Mouse (Mus musculus) heart, postnatal 0 days (tissue): Measurements from ENCODE around the gene Oxsr1. TPM values are rescaled to one million over a fixed set of nuclear protein-coding genes. Genes with fewer than 3 reads are reported as not detected.
"Not testable (repeated sequence)": the region's sequence is repeated elsewhere in the genome, so short reads cannot be mapped to it uniquely, and the experiment has no call there.

Source experiments
- ATAC-seq: fragments of 200-750 bp; cut with Nextera tagmentation; 2 replicates; pipeline ENCODE4 v1.8.0; 2017; ENCODE audit warnings: low read depth, moderate number of reproducible peaks, moderate library complexity; ENCODE audit not compliant: insufficient read depth
- DNase-seq: peaks from one replicate; pipeline ENCODE4 v3.0.0-alpha.2; 2016; ENCODE audit warnings: low spot score
- H3K27ac ChIP-seq: fragments of 300-500 bp; sonication (generic); 2 replicates; pipeline ENCODE4 v1.5.1; 2014; ENCODE audit warnings: low read depth, mild to moderate bottlenecking
- H3K27me3 ChIP-seq: fragments of 300-500 bp; sonication (generic); 2 replicates; pipeline ENCODE4 v1.6.1; 2014; ENCODE audit warnings: low read length, mixed read lengths; ENCODE audit not compliant: control insufficient read depth, insufficient read depth
- H3K36me3 ChIP-seq: fragments of 300-500 bp; sonication (generic); replicated peaks from 2 replicates; pipeline ENCODE4 v1.6.1; 2014; ENCODE audit warnings: low read length, mixed read lengths; ENCODE audit not compliant: control insufficient read depth, insufficient read depth
- H3K4me1 ChIP-seq: fragments of 300-500 bp; sonication (generic); 2 replicates; pipeline ENCODE4 v1.6.1; 2014; ENCODE audit warnings: antibody characterized with exemption; ENCODE audit not compliant: control insufficient read depth, insufficient read depth
- H3K4me2 ChIP-seq: fragments of 300-500 bp; sonication (generic); 2 replicates; pipeline ENCODE4 v1.6.1; 2014; ENCODE audit warnings: low read depth, mild to moderate bottlenecking, low read length, moderate library complexity
- H3K4me3 ChIP-seq: fragments of 300-500 bp; sonication (generic); 2 replicates; pipeline ENCODE4 v1.5.1; 2014; ENCODE audit warnings: low read depth, low read length
- H3K9ac ChIP-seq: fragments of 300-500 bp; sonication (generic); replicated peaks from 2 replicates; pipeline ENCODE4 v1.6.1; 2014; ENCODE audit warnings: low read depth, low read length, mixed read lengths
- H3K9me3 ChIP-seq: fragments of 300-500 bp; sonication (generic); replicated peaks from 2 replicates; pipeline ENCODE4 v1.6.1; 2016; ENCODE audit warnings: low read length; ENCODE audit not compliant: control insufficient read depth
- CTCF ChIP-seq: IDR thresholded peaks from 2 replicates; pipeline ENCODE4 v1.5.1; 2016; ENCODE audit warnings: antibody characterized with exemption, control low read depth, low read depth
- EP300 ChIP-seq: IDR thresholded peaks from 2 replicates; pipeline ENCODE4 v1.6.1; 2016; ENCODE audit warnings: antibody characterized with exemption, low read depth
- WGBS: fragments of 180-500 bp; shearing (Covaris S2); extraction: QIAGEN DNeasy Blood & Tissue Kit; methylation state at CpG from one replicate; pipeline ENCODE4 v1.1.7; 2014; 5-methylcytosine and 5-hydroxymethylcytosine counted together
- polyA plus RNA-seq: library from polyadenylated mRNA; unstranded; fragments of >200 nt; fragmentation: Nextera tagmentation; extraction: Ambion mirVana; gene quantifications from 2 replicates; pipeline ENCODE4 v1.2.1, GENCODE M21; 2015
- total RNA-seq: library from RNA; depleted of rRNA; stranded (reverse); fragments of >200 nt; gene quantifications from 2 replicates; pipeline ENCODE4 v1.2.3, GENCODE M21; 2014; ENCODE audit warnings: low replicate concordance; rRNA removed

Oxsr1 gene
- total RNA-seq (28.1 and 28.8 TPM in 2 replicates), polyA plus RNA-seq (6.4 and 6.7 TPM in 2 replicates)

DNA sequence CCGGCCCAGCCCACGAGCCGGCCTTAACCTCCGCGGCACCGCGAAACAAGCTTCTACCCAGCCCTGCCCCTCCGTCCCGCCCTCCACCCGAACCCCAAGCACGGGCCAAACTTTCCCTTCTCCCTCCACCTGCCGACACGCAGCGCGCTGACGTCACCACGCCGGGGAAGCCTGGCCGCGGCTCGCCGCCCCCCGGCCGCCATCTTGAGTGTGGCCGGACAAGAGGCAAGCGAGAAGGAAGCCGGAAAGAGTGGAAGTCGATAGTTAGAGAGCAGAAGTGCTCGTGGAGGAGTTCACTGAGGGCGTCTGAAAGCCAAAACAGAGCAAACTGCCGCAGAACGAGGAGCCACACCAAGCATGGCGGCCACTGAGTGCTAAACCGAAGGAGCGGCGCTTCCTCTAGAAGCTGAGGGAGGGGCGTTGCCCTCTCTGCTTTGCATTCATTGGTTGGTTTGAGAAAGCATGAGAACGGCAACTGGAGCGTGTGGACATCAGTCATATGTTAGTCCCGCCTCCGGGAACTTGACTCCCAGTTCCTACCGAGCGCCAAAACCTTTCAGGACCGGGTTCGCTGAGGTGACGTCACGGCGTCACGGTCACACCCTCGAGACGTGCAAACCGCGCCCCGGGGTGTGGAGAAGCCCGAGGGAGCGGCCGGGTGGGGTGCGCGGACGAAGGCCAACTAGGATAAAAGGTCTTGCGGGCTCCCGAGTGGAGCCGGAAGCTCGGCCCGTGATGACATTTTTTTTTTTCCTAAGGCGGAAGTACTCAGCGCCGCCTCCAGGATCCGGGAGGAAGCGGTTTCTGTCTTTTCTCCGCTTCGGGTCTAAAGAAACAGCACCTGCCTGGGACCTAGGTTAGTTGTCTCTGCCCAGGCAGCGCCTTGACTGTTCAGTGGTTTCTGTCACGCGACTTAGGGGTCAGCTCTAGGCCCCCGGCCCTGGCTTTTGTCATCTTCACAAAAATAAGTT lies at the start of gene Oxsr1:
Gene Oxsr1, minus strand, starts transcription at position 139 of the 971 bp plus-strand sequence.
- H3K4me2 ChIP-seq, result peak within 1 kb of the TSS; percentile 92
- no peaks in the 10 kb centered on the region for H3K36me3 ChIP-seq
- peak within 1 kb of the TSS; percentile 93 for H3K4me3 ChIP-seq
- H3K9me3 ChIP-seq, result no peaks in the 10 kb centered on the region
- H3K4me1 ChIP-seq, result peaks cover 13% of the 10 kb centered on the region
- H3K27me3 ChIP-seq, result no peaks in the 10 kb centered on the region
- DNase-seq (peak; percentile 99), ATAC-seq (peak; percentile 95)
- peak within 1 kb of the TSS; percentile 85 for H3K9ac ChIP-seq
- peak; percentile 30 for TF ChIP-seq CTCF
- peak; percentile 88 for TF ChIP-seq EP300
- under 1% methylated on average over 76 of the region's 76 CpGs for WGBS
- peak within 1 kb of the TSS; percentile 96 for H3K27ac ChIP-seq

DNA sequence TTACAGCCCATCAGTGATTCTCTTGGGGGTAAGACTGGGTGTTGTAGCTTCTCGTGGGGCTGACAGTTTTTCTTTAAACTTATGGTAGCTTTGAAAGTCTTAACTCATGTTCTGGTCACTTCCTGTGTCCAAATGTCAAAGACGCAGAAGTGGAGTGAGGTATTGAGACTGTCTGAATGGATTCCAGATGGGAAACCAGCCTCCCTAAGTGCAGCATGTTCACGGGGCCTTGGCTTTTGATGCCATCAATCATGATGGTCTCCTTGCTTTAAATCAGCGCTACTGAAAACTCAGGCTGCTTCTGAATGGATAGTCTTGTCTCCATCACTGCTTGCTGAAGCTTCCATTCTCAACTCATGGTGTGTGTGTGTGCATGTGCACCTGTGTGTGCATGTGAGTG lies 49.0 kb upstream of the Oxsr1 start:
- ATAC-seq (no peak), DNase-seq (no peak)
- Histone ChIP-seq H3K27me3 (no peaks in the 10 kb centered on the region), H3K27ac (no peak overlapping the region), H3K4me2 (no peak overlapping the region), H3K4me3 (no peak overlapping the region), H3K36me3 (no peaks in the 10 kb centered on the region), H3K9ac (no peak overlapping the region), H3K9me3 (no peaks in the 10 kb centered on the region), H3K4me1 (no peaks in the 10 kb centered on the region)
- no peak for TF ChIP-seq CTCF
- no peak for TF ChIP-seq EP300
- WGBS, result 76% methylated on average over 4 of the region's 4 CpGs

DNA sequence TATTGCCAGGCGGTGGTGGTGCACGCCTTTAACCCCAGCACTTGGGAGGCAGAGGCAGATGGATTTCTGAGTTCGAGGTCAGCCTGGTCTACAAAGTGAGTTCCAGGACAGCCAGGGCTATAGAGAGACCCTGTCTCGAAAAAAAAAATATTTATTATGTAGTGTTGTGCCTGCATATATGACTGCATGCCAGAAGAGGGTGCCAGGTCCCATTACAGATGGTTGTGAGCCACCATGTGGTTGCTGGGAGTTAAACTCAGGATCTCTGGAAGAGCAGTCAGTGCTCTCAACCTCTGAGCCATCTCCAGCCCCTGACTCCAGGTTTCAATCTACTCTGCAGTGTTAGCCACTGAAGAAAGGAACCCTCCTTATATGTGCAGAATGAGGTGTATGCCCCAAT lies 48.5 kb upstream of the Oxsr1 start:
- not testable (repeated sequence) for H3K9me3 ChIP-seq, H3K4me1 ChIP-seq, DNase-seq, H3K27me3 ChIP-seq, H3K36me3 ChIP-seq, H3K4me2 ChIP-seq, H3K27ac ChIP-seq, H3K4me3 ChIP-seq, ATAC-seq, H3K9ac ChIP-seq
- WGBS, result 85% methylated on average over 4 of the region's 4 CpGs

DNA sequence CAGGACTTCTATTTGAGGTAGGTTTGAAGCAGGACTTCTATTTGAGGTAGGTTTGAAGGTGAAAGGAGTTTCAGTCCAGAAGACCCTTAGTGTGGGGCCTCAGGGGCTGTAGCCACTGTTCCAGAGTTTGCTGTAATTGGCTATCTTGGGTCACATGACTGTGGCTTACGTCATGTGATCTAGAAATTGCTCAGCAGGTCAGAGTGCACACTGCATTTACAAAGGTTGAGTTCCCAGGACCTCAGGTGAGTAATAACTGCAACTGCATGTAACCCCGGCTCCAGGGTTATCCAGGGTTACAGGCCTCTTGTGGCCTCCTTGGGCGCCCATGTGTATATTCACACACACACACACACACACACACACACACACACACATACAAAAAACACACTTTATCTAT lies 46.1 kb upstream of the Oxsr1 start:
- TF ChIP-seq CTCF (no peak), EP300 (no peak)
- no peak overlapping the region for H3K4me2 ChIP-seq
- DNase-seq (no peak), ATAC-seq (no peak)
- H3K36me3 ChIP-seq, result no peaks in the 10 kb centered on the region
- H3K4me3 ChIP-seq, result no peak overlapping the region
- no peak overlapping the region for H3K27ac ChIP-seq
- H3K27me3 ChIP-seq, result no peaks in the 10 kb centered on the region
- H3K9ac ChIP-seq, result no peak overlapping the region
- H3K4me1 ChIP-seq, result no peaks in the 10 kb centered on the region
- no peaks in the 10 kb centered on the region for H3K9me3 ChIP-seq
- WGBS, result 89% methylated on average over 3 of the region's 3 CpGs

DNA sequence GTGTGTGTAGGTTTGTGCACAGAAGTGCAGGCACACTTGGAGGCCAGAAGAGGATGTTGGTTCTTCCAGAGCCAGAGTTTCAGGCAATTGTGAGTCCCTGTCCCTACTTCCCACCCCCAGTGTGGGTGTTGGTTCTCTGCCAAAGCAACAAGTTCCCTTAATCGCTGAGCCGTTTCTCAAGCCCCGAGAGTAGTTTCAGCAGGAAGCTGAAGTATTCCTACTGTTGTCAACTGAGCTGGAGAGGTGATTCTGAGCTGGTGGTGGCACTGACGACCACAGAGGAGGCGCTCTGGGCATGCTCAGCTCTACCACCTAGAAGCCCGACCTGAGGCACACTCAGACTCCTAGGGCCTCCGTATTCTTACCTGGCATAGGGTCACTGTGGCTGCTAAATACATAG lies 43.1 kb upstream of the Oxsr1 start, which contains the start of gene Slc22a14:
Gene Slc22a14, minus strand, starts transcription at position 270 of the 400 bp plus-strand sequence.
- no peak for DNase-seq

More for the DNA sequence above, 43.1 kb upstream of the Oxsr1 start, which contains the start of gene Slc22a14:
- no peak within 1 kb of the TSS for H3K4me2 ChIP-seq
- H3K4me1 ChIP-seq, result no peaks in the 10 kb centered on the region
- WGBS, result 47% methylated on average over 7 of the region's 7 CpGs
- H3K9me3 ChIP-seq, result no peaks in the 10 kb centered on the region
- no peaks in the 10 kb centered on the region for H3K36me3 ChIP-seq
- H3K4me3 ChIP-seq, result no peak within 1 kb of the TSS
- ATAC-seq, result no peak
- H3K27me3 ChIP-seq, result no peaks in the 10 kb centered on the region
- no peak within 1 kb of the TSS for H3K9ac ChIP-seq
- no peak within 1 kb of the TSS for H3K27ac ChIP-seq
- TF ChIP-seq CTCF (no peak), EP300 (no peak)
